Mouse (Mus musculus): ENCODE measurements around the gene Prmt2. TPM values are rescaled to one million over a fixed set of nuclear protein-coding genes. Genes with fewer than 3 reads are reported as not detected.

The Prmt2 gene
- polyA plus RNA-seq, 1 experiment from 2014 or later = 3.0 TPM

- DNase-seq = no peak
- no peak for ATAC-seq
- H3K36me3 ChIP-seq (replicated peaks; ENCODE audit: insufficient read depth, low read length) = no peaks in the 10 kb centered on the region
- H3K4me2 ChIP-seq (ENCODE audit: low read depth, low read length) = no peak overlapping the region
- 91% methylated on average over 1 of the region's 1 CpGs for WGBS (ENCODE audit: insufficient replicate concordance)
- H3K9ac ChIP-seq (replicated peaks) = no peak overlapping the region
- no peaks in the 10 kb centered on the region for H3K4me1 ChIP-seq (ENCODE audit: insufficient read depth)
- no peak overlapping the region for H3K27ac ChIP-seq (ENCODE audit: low read depth)
- no peak overlapping the region for H3K4me3 ChIP-seq (ENCODE audit: low read depth, low read length)
- H3K27me3 ChIP-seq (ENCODE audit: insufficient read depth, low read length) = no peaks in the 10 kb centered on the region
- H3K9me3 ChIP-seq (ENCODE audit: low read length) = no peaks in the 10 kb centered on the region
- TF ChIP-seq CTCF (IDR thresholded peaks at IDR 0.05; ENCODE audit: low read depth) = no peak
- TF ChIP-seq EP300 (IDR thresholded peaks at IDR 0.05; ENCODE audit: low read depth) = no peak
Observed at GRCm38 (mm10) chr10:76253079-76253478, 15.4 kb upstream of the Prmt2 start.

GRCm38 (mm10) chr10:76250870-76251269 lies 13.2 kb upstream of the Prmt2 start:
- Histone ChIP-seq H3K27ac (ENCODE audit: low read depth) (no peak overlapping the region), H3K36me3 (replicated peaks; ENCODE audit: insufficient read depth, low read length) (no peaks in the 10 kb centered on the region), H3K9ac (replicated peaks) (no peak overlapping the region), H3K27me3 (ENCODE audit: insufficient read depth, low read length) (no peaks in the 10 kb centered on the region), H3K4me1 (ENCODE audit: insufficient read depth) (no peaks in the 10 kb centered on the region), H3K4me2 (ENCODE audit: low read depth, low read length) (no peak overlapping the region), H3K4me3 (ENCODE audit: low read depth, low read length) (no peak overlapping the region), H3K9me3 (ENCODE audit: low read length) (no peaks in the 10 kb centered on the region)
- DNase-seq (no peak), ATAC-seq (no peak)
- TF ChIP-seq EP300 (IDR thresholded peaks at IDR 0.05; ENCODE audit: low read depth) (no peak), CTCF (IDR thresholded peaks at IDR 0.05; ENCODE audit: low read depth) (no peak)
- WGBS (ENCODE audit: insufficient replicate concordance) = 73% methylated on average over 7 of the region's 7 CpGs

GRCm38 (mm10) chr10:76248647-76248968 lies 10.9 kb upstream of the Prmt2 start:
- Histone ChIP-seq H3K9me3 (ENCODE audit: low read length) (no peaks in the 10 kb centered on the region), H3K36me3 (replicated peaks; ENCODE audit: insufficient read depth, low read length) (no peaks in the 10 kb centered on the region), H3K4me1 (ENCODE audit: insufficient read depth) (no peaks in the 10 kb centered on the region), H3K27me3 (ENCODE audit: insufficient read depth, low read length) (no peaks in the 10 kb centered on the region), H3K27ac (ENCODE audit: low read depth) (no peak overlapping the region), H3K4me2 (ENCODE audit: low read depth, low read length) (no peak overlapping the region), H3K9ac (replicated peaks) (no peak overlapping the region), H3K4me3 (ENCODE audit: low read depth, low read length) (no peak overlapping the region)
- DNase-seq (no peak), ATAC-seq (no peak)
- WGBS (ENCODE audit: insufficient replicate concordance) = 84% methylated on average over 5 of the region's 5 CpGs
- TF ChIP-seq CTCF (IDR thresholded peaks at IDR 0.05; ENCODE audit: low read depth) (no peak), EP300 (IDR thresholded peaks at IDR 0.05; ENCODE audit: low read depth) (no peak)

GRCm38 (mm10) chr10:76247960-76248646 lies 10.4 kb upstream of the Prmt2 start:
- Histone ChIP-seq H3K27ac (ENCODE audit: low read depth) (no peak overlapping the region), H3K9me3 (ENCODE audit: low read length) (no peaks in the 10 kb centered on the region), H3K9ac (replicated peaks) (no peak overlapping the region), H3K27me3 (ENCODE audit: insufficient read depth, low read length) (no peaks in the 10 kb centered on the region), H3K4me1 (ENCODE audit: insufficient read depth) (no peaks in the 10 kb centered on the region), H3K4me2 (ENCODE audit: low read depth, low read length) (no peak overlapping the region), H3K4me3 (ENCODE audit: low read depth, low read length) (no peak overlapping the region), H3K36me3 (replicated peaks; ENCODE audit: insufficient read depth, low read length) (no peaks in the 10 kb centered on the region)
- ATAC-seq (no peak), DNase-seq (no peak)
- WGBS (ENCODE audit: insufficient replicate concordance) = 71% methylated on average over 21 of the region's 21 CpGs
- TF ChIP-seq EP300 (IDR thresholded peaks at IDR 0.05; ENCODE audit: low read depth) = no peak
- TF ChIP-seq CTCF (IDR thresholded peaks at IDR 0.05; ENCODE audit: low read depth) = no peak

GRCm38 (mm10) chr10:76246601-76247000 lies 8.9 kb upstream of the Prmt2 start:
- Histone ChIP-seq H3K4me3 (ENCODE audit: low read depth, low read length) (no peak overlapping the region), H3K4me1 (ENCODE audit: insufficient read depth) (no peaks in the 10 kb centered on the region), H3K27me3 (ENCODE audit: insufficient read depth, low read length) (no peaks in the 10 kb centered on the region), H3K9me3 (ENCODE audit: low read length) (no peaks in the 10 kb centered on the region), H3K4me2 (ENCODE audit: low read depth, low read length) (no peak overlapping the region), H3K9ac (replicated peaks) (no peak overlapping the region), H3K27ac (ENCODE audit: low read depth) (no peak overlapping the region), H3K36me3 (replicated peaks; ENCODE audit: insufficient read depth, low read length) (no peaks in the 10 kb centered on the region)
- no peak for DNase-seq
- 56% methylated on average over 4 of the region's 4 CpGs for WGBS (ENCODE audit: insufficient replicate concordance)
- no peak for ATAC-seq
- TF ChIP-seq EP300 (IDR thresholded peaks at IDR 0.05; ENCODE audit: low read depth) = no peak
- no peak for TF ChIP-seq CTCF (IDR thresholded peaks at IDR 0.05; ENCODE audit: low read depth)

GRCm38 (mm10) chr10:76245106-76245505 lies 7.4 kb upstream of the Prmt2 start:
- DNase-seq (no peak), ATAC-seq (no peak)
- Histone ChIP-seq H3K27ac (ENCODE audit: low read depth) (no peak overlapping the region), H3K27me3 (ENCODE audit: insufficient read depth, low read length) (no peaks in the 10 kb centered on the region), H3K4me1 (ENCODE audit: insufficient read depth) (no peaks in the 10 kb centered on the region), H3K9me3 (ENCODE audit: low read length) (no peaks in the 10 kb centered on the region), H3K4me3 (ENCODE audit: low read depth, low read length) (no peak overlapping the region), H3K36me3 (replicated peaks; ENCODE audit: insufficient read depth, low read length) (no peaks in the 10 kb centered on the region), H3K9ac (replicated peaks) (no peak overlapping the region), H3K4me2 (ENCODE audit: low read depth, low read length) (no peak overlapping the region)
- no peak for TF ChIP-seq EP300 (IDR thresholded peaks at IDR 0.05; ENCODE audit: low read depth)
- TF ChIP-seq CTCF (IDR thresholded peaks at IDR 0.05; ENCODE audit: low read depth) = no peak
- WGBS (ENCODE audit: insufficient replicate concordance) = 76% methylated on average over 2 of the region's 2 CpGs

- no peaks in the 10 kb centered on the region for H3K27me3 ChIP-seq (ENCODE audit: insufficient read depth, low read length)
- TF ChIP-seq CTCF (IDR thresholded peaks at IDR 0.05; ENCODE audit: low read depth) (no peak), EP300 (IDR thresholded peaks at IDR 0.05; ENCODE audit: low read depth) (no peak)
- H3K27ac ChIP-seq (ENCODE audit: low read depth) = no peak overlapping the region
- H3K4me1 ChIP-seq (ENCODE audit: insufficient read depth) = peaks cover 9% of the 10 kb centered on the region
- 71% methylated on average over 4 of the region's 4 CpGs for WGBS (ENCODE audit: insufficient replicate concordance)
- H3K4me3 ChIP-seq (ENCODE audit: low read depth, low read length) = no peak overlapping the region
- ATAC-seq (no peak), DNase-seq (no peak)
- H3K9me3 ChIP-seq (ENCODE audit: low read length) = no peaks in the 10 kb centered on the region
- no peak overlapping the region for H3K9ac ChIP-seq (replicated peaks)
- no peaks in the 10 kb centered on the region for H3K36me3 ChIP-seq (replicated peaks; ENCODE audit: insufficient read depth, low read length)
- H3K4me2 ChIP-seq (ENCODE audit: low read depth, low read length) = no peak overlapping the region
Observed at GRCm38 (mm10) chr10:76239401-76239800, 1.7 kb upstream of the Prmt2 start.

Data from liver, postnatal 0 days (tissue).